In the genomic region with DNA sequence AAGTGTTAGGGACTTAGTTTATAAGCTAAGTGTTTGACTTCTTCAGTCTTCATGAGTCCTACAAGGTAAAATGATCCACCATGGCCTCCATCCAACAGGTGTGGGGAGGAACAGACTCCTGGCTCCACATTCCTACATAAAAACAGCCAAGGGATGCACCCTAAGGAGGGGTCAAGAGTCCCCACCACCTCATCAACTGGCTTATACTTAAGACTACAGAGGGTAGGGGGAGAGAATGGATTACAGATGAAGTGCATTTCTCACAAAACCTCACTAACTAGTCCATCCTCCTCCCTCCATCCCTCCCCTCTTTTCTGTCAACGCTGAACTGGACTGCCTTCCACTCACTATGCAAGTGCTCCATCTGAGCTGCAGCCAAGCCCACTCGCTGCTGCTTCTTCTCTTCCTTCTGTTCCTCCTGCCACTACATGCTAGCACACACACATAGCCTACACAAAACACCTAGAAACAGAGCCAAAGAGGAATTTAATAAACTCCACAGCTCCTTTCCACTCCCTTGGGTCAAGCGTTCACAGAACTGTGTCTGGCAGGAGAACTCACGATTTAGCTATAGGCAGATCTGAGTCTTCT, we compare ENCODE assay signal across 23 mouse cellular contexts.
"Had no signal": no experiment of that assay in that cellular context is flagged by ENCODE, and none has a peak within 500 bp of the region (broad histone marks: within the 10 kb centered on the region; RNA-seq: fewer than 3 reads in every experiment).

No protein-coding gene starts in this region.

- H3K4me3 ChIP-seq: gastrocnemius, adult 2 months; heart, embryonic 10.5 days; heart, embryonic 12.5 days; intestine, embryonic 15.5 days; left cerebral cortex, adult 2 months; limb, embryonic 15.5 days; liver, embryonic 12.5 days had no signal

- DNase-seq: gastrocnemius, adult 2 months; gastrocnemius, postnatal 10 days; gastrocnemius, postnatal 25 days; heart, adult 18-20 months; heart, postnatal 10 days; heart, postnatal 4 days; kidney, adult 18-20 months; kidney, adult 8-10 months; kidney, postnatal 10 days; kidney, postnatal 25 days; kidney, postnatal 4 days had no signal

- H3K4me2 ChIP-seq: heart, embryonic 12.5 days; hindbrain, embryonic 14.5 days; intestine, embryonic 15.5 days; limb, embryonic 15.5 days; liver, embryonic 12.5 days had no signal

- H3K36me3 ChIP-seq: heart, embryonic 10.5 days; heart, embryonic 12.5 days; intestine, embryonic 15.5 days; limb, embryonic 15.5 days; liver, embryonic 12.5 days had no signal

- H3K27ac ChIP-seq: gastrocnemius, adult 2 months; heart, embryonic 10.5 days; hindbrain, embryonic 14.5 days; intestine, embryonic 15.5 days; left cerebral cortex, adult 2 months; limb, embryonic 15.5 days; liver, embryonic 12.5 days; liver, embryonic 14.5 days had no signal

- H3K9me3 ChIP-seq: heart, embryonic 10.5 days; heart, embryonic 12.5 days; intestine, embryonic 15.5 days; limb, embryonic 15.5 days; liver, embryonic 12.5 days had no signal

- H3K27me3 ChIP-seq: heart, embryonic 12.5 days; intestine, embryonic 15.5 days; limb, embryonic 15.5 days; liver, embryonic 12.5 days had no signal

- ATAC-seq: forebrain, embryonic 16.5 days; hindbrain, embryonic 16.5 days; inflammation-experienced regulatory T-cells, adult 6 months; intestine, embryonic 15.5 days; intestine, postnatal 0 days; liver, embryonic 12.5 days had no signal

- H3K9ac ChIP-seq: heart, embryonic 12.5 days; hindbrain, embryonic 14.5 days; intestine, embryonic 15.5 days; limb, embryonic 15.5 days; liver, embryonic 12.5 days; liver, embryonic 14.5 days had no signal
